Mouse (Mus musculus): ENCODE data around the gene Cstb.

Gene Cstb

GRCm38 (mm10) chr10:78461767-78462166 lies 36.3 kb downstream of the Cstb start:
- DNase-seq (ENCODE audit: low spot score): no peak

GRCm38 (mm10) chr10:78462945-78463768 lies 37.7 kb downstream of the Cstb start:
- no peak for DNase-seq (ENCODE audit: low spot score)

DNA sequence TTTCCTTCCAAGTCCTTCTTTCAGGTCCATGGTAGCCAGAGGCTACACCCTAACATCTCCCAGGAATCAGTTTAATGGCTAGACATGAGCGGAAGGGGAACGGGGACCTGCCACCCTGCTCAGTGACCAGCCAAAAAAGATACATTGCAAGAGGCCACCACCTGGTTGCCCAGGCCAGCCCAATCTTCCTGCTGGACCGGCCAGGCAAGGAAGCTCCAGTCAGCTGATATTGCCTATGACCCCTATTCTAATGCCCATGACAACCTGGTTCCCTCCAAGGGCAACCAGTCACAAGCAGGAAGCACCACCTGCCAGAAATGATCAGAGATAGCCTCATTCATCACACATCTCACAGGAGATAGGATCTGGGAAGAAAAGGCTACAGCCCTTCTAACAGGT lies 38.3 kb downstream of the Cstb start:
- no peak for DNase-seq (ENCODE audit: low spot score)

- no peak for DNase-seq (ENCODE audit: low spot score)
Measured at GRCm38 (mm10) chr10:78464201-78464791, 38.8 kb downstream of the Cstb start.

GRCm38 (mm10) chr10:78464792-78465207 lies 39.3 kb downstream of the Cstb start, which contains the start of gene Pdxk:
Gene Pdxk, minus strand, starts transcription at chr10:78464975.
- peak; percentile 95 for DNase-seq (ENCODE audit: low spot score)

- DNase-seq (ENCODE audit: low spot score): no peak
Measured at GRCm38 (mm10) chr10:78465472-78465871, 40.0 kb downstream of the Cstb start.

DNA sequence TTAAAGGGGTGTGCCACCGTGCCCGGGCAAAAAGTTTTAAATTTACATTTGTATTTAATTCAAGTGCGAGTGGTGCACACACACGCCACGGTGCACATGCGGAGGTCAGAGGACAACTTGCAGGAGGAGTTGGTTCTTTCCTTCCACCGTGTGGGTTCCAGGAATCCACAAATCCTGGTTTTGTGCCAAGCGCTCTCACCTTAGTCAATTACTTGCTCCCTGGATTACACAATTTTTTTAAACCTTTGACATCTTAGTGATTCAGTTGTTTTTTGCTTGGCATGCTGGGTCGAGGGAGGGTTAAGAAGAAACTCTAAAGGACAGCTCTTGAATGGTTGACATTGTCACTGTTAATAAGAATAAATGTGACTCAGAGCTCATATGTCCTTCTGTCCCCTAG lies 41.2 kb downstream of the Cstb start:
- DNase-seq (ENCODE audit: low spot score): no peak

GRCm38 (mm10) chr10:78467761-78468310 lies 42.4 kb downstream of the Cstb start:
- no peak for DNase-seq (ENCODE audit: low spot score)

GRCm38 (mm10) chr10:78470582-78471313 lies 45.3 kb downstream of the Cstb start:
- no peak for DNase-seq (ENCODE audit: low spot score)

GRCm38 (mm10) chr10:78472046-78472445 lies 46.6 kb downstream of the Cstb start:
- DNase-seq (ENCODE audit: low spot score): no peak

DNA sequence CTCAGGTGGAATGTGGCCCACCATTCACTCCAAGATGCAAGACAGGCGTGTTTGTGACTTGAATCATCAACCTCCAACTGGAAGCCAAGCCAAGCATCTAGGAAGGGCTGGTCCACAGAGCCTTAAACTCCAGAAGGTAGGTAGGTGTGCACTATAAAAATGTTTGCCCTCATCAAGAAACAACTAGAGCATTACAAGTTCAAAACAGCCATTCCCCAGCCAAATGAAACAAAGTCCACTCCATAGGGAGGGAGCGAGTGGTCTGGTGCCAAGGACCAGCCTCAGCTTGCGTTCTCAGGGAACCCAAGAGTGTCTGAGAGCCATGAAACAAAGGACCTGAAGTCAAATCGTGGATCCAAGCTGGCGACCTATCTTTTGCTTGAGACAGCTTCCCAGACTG lies 48.0 kb downstream of the Cstb start:
- no peak for DNase-seq (ENCODE audit: low spot score)

GRCm38 (mm10) chr10:78474759-78475158 lies 49.3 kb downstream of the Cstb start:
- no peak for DNase-seq (ENCODE audit: low spot score)

- DNase-seq (ENCODE audit: low spot score): no peak
Measured at GRCm38 (mm10) chr10:78476821-78477220, 51.4 kb downstream of the Cstb start.
